Mouse (Mus musculus) CH12F3 (cell line): ENCODE results near the gene Parva.

Experiments
- in situ Hi-C: fragments of 300-500 bp; cut with MboI; formaldehyde crosslinking; loops from 2 replicates; pipeline ENCODE4 v1.14.3; 2020; ENCODE audit warnings: low sequenced_read_pairs

Gene Parva

GRCm38 (mm10) chr7:112469817-112470216 is 42.5 kb downstream of the Parva start:
- in situ Hi-C loops = loop anchor here (25.0 kb wide), 1 partner anchor 392 kb away; no protein-coding TSS in a partner anchor

- in situ Hi-C loops = loop anchor here (25.0 kb wide), 1 partner anchor 391 kb away; no protein-coding TSS in a partner anchor
Observed at GRCm38 (mm10) chr7:112471316-112471715, 44.0 kb downstream of the Parva start.

- in situ Hi-C loops = loop anchor here (25.0 kb wide), 1 partner anchor 390 kb away; no protein-coding TSS in a partner anchor
Observed at GRCm38 (mm10) chr7:112472024-112472707, 44.9 kb downstream of the Parva start.

- in situ Hi-C loops = loop anchor here (25.0 kb wide), 1 partner anchor 390 kb away; no protein-coding TSS in a partner anchor
Observed at GRCm38 (mm10) chr7:112472708-112473281, 45.5 kb downstream of the Parva start.

GRCm38 (mm10) chr7:112473649-112474435 is 46.5 kb downstream of the Parva start:
- in situ Hi-C loops = loop anchor here (25.0 kb wide), 1 partner anchor 388 kb away; no protein-coding TSS in a partner anchor

- in situ Hi-C loops = no loop called here
Observed at GRCm38 (mm10) chr7:112479116-112479515, 51.8 kb downstream of the Parva start.

GRCm38 (mm10) chr7:112481031-112481430 is 53.7 kb downstream of the Parva start:
- in situ Hi-C loops = no loop called here

GRCm38 (mm10) chr7:112482572-112482971 is 55.3 kb downstream of the Parva start:
- in situ Hi-C loops = no loop called here

GRCm38 (mm10) chr7:112483382-112483781 is 56.1 kb downstream of the Parva start:
- in situ Hi-C loops = no loop called here

GRCm38 (mm10) chr7:112490825-112491224 is 63.5 kb downstream of the Parva start:
- in situ Hi-C loops = no loop called here

- in situ Hi-C loops = no loop called here
Observed at GRCm38 (mm10) chr7:112491737-112492136, 64.4 kb downstream of the Parva start.

GRCm38 (mm10) chr7:112495950-112496349 is 68.6 kb downstream of the Parva start:
- in situ Hi-C loops = no loop called here

GRCm38 (mm10) chr7:112496921-112497320 is 69.6 kb downstream of the Parva start:
- in situ Hi-C loops = no loop called here

GRCm38 (mm10) chr7:112498591-112499301 is 71.4 kb downstream of the Parva start:
- in situ Hi-C loops = no loop called here

- in situ Hi-C loops = no loop called here
Observed at GRCm38 (mm10) chr7:112499453-112500133, 72.3 kb downstream of the Parva start.

- in situ Hi-C loops = no loop called here
Observed at GRCm38 (mm10) chr7:112500134-112500490, 72.8 kb downstream of the Parva start.

GRCm38 (mm10) chr7:112502050-112502809 is 74.9 kb downstream of the Parva start:
- in situ Hi-C loops = no loop called here

GRCm38 (mm10) chr7:112502845-112503244 is 75.5 kb downstream of the Parva start:
- in situ Hi-C loops = no loop called here

- in situ Hi-C loops = no loop called here
Observed at GRCm38 (mm10) chr7:112503448-112503847, 76.1 kb downstream of the Parva start.

- in situ Hi-C loops = no loop called here
Observed at GRCm38 (mm10) chr7:112503917-112504316, 76.6 kb downstream of the Parva start.
